Mouse (Mus musculus): Measurements from ENCODE around the gene Prkcd.

DNA sequence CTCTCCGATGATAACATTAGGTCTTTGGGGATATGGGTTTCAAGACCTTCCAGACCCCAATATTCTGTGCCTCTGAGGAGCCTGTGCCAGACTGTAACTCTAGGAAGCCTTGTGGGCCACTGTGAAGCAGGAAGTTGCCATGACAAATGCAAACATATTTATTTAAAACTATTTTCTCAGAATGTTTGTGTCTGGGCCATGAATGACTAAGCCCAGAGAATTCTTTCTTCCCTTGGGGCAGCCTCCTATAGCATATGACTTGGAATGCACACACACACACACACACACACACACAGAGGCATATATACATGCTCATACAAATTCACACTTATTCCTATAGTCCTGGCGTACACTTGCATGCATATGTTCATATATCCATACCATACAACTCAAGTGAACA is 18.0 kb upstream of the Prkcd start:
- TF ChIP-seq POLR2A (IDR thresholded peaks at IDR 0.05; ENCODE audit: low read depth, low read length): no peak
- TF ChIP-seq CTCF (IDR thresholded peaks at IDR 0.05; ENCODE audit: extremely low read depth, insufficient read depth, insufficient read length, insufficient replicate concordance): no peak

Measured in spleen, adult 2 months (tissue).